Mouse (Mus musculus): ENCODE data around the gene Gm3012.
"Not testable (repeated sequence)": the region's sequence is repeated elsewhere in the genome, so short reads cannot be mapped to it uniquely, and the experiment has no call there.

Gm3012 gene

DNA sequence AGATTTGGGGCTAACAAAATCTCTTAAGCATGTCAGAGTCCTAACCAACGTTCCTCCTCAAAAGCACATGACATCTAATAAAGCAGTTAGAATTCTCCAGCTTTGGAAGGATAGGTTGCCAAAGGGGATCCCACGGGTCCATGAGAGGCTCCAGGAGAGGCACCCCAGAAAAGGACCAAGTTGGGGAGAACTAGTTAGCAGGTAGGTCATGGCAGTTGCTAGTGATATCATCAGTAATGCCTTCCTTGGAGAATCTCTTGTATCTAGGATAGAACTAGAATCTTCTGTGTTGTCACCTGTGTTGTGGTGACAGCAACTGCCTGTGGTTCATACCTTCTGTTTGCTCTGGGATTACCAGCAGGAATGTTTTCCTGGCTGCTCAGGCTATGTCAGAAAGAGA lies at the start of gene Gm3012:
Gene Gm3012, plus strand, starts transcription at position 301 of the 400 bp plus-strand sequence.
- TF ChIP-seq GATA4 (IDR thresholded peaks at IDR 0.05; ENCODE audit: insufficient replicate concordance, low read length): not testable (repeated sequence)

GRCm38 (mm10) chr14:3651730-3652129 lies 17.4 kb downstream of the Gm3012 start, which contains the start of gene Gm3020:
Gene Gm3020 (plus strand): TSS chr14:3652030.
- not testable (repeated sequence) for TF ChIP-seq GATA4 (IDR thresholded peaks at IDR 0.05; ENCODE audit: insufficient replicate concordance, low read length)

DNA sequence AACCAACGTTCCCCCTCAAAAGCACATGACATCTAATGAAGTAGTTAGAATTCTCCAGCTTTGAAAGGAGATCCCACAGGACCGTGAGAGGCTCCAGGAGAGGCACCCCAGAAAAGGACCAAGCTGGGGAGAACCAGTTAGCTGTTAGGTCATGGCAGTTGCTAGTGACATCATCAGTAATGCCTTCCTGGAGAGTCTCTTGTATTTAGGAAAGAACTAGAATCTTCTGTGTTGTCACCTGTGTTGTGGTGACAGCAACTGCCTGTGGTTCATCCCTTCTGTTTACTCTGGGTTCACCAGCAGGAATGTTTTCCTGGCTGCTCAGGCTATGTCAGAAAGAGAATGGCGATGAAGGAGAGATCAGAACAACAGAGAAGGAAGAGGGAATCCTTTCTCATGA lies 54.2 kb downstream of the Gm3012 start, which contains the start of gene Gm3043:
Gene Gm3043, plus strand, starts transcription at position 301 of the 400 bp plus-strand sequence.
- TF ChIP-seq GATA4 (IDR thresholded peaks at IDR 0.05; ENCODE audit: insufficient replicate concordance, low read length): not testable (repeated sequence)
